Mouse (Mus musculus) kidney, adult 2 months (tissue): ENCODE results near the gene Mef2d.

ENCODE experiments used
- CTCF ChIP-seq: fragments of 200-500 bp; conservative IDR thresholded peaks from 2 replicates; pipeline ENCODE4 v1.5.1; 2011; ENCODE audit warnings: low read depth, mild to moderate bottlenecking, control low read depth, low read length, moderate library complexity, mixed read lengths; ENCODE audit not compliant: insufficient read depth, insufficient read length
- POLR2A ChIP-seq: fragments of 200-500 bp; IDR thresholded peaks from one replicate; pipeline ENCODE4 v1.6.1; 2011; ENCODE audit warnings: low read depth, low read length, control low read depth

- TF ChIP-seq POLR2A (no peak), CTCF (no peak)
These were observed 21.7 kb downstream of the Mef2d start for GRCm38 (mm10) chr3:88163847-88164246.
